Mouse (Mus musculus) G1E (cell line): ENCODE data around the gene Rhobtb1.

Source experiments
- CTCF ChIP-seq: IDR thresholded peaks from 2 replicates; pipeline ENCODE4 v1.5.1; 2012; ENCODE audit warnings: low read depth, low read length, inconsistent platforms, mixed read lengths
- GATA1 ChIP-seq: IDR thresholded peaks from 2 replicates; pipeline ENCODE4 v1.6.1; 2012; ENCODE audit warnings: borderline replicate concordance, low read length, inconsistent platforms, mixed read lengths
- GATA2 ChIP-seq: IDR thresholded peaks from 2 replicates; pipeline ENCODE4 v1.6.1; 2012; ENCODE audit warnings: low read depth, low read length, inconsistent platforms, borderline replicate concordance
- POLR2AphosphoS5 ChIP-seq: IDR thresholded peaks from 2 replicates; pipeline ENCODE4 v1.6.1; 2012; ENCODE audit warnings: low read depth, low read length, inconsistent platforms; ENCODE audit not compliant: insufficient replicate concordance
- TAL1 ChIP-seq: conservative IDR thresholded peaks from 2 replicates; pipeline ENCODE4 v1.6.1; 2012; ENCODE audit warnings: low read depth, low read length, inconsistent platforms, mixed read lengths

DNA sequence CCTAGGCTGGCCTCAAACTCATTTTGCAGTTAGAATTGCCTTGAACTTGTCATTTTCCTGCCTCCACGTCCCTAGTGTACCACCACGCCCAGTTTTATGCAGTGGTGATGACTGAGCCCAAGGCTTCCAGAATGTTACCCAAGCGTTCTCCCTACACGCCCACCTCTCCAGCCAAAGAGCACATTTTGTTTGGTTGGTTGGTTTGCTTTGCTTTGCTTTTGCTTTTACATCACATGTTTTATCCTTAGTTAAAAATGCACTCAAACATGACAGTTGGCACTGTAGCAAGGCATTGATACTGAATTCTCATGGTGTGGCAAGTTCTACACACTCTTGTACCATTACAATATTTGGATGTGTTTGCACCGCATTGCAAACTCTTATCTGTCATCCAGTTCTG lies 12.0 kb downstream of the Rhobtb1 start:
- TF ChIP-seq GATA1 (no peak), CTCF (no peak), TAL1 (no peak), POLR2AphosphoS5 (no peak), GATA2 (no peak)
